Mouse (Mus musculus) kidney, postnatal 10 days (tissue): Measurements from ENCODE around the gene Marco.

Experiments used
- DNase-seq: peaks from one replicate; pipeline ENCODE4 v3.0.0; 2021; ENCODE audit warnings: mixed read lengths

The Marco gene

GRCm38 (mm10) chr1:120504924-120505323, at the start of gene Marco:
Gene Marco, minus strand, starts transcription at chr1:120505024.
- DNase-seq: no peak

- no peak for DNase-seq
These were observed 34.7 kb upstream of the Marco start for GRCm38 (mm10) chr1:120539506-120540029.

GRCm38 (mm10) chr1:120536998-120537397, 32.2 kb upstream of the Marco start:
- no peak for DNase-seq

GRCm38 (mm10) chr1:120535919-120536318, 31.1 kb upstream of the Marco start:
- no peak for DNase-seq

GRCm38 (mm10) chr1:120532321-120532916, 27.6 kb upstream of the Marco start:
- no peak for DNase-seq

- no peak for DNase-seq
These were observed 26.9 kb upstream of the Marco start for GRCm38 (mm10) chr1:120531770-120532169.

GRCm38 (mm10) chr1:120529881-120530280, 25.1 kb upstream of the Marco start:
- no peak for DNase-seq

- DNase-seq: no peak
These were observed 12.8 kb upstream of the Marco start for GRCm38 (mm10) chr1:120517618-120518017.

- DNase-seq: no peak
These were observed 5.5 kb upstream of the Marco start for GRCm38 (mm10) chr1:120510311-120510710.

- DNase-seq: no peak
These were observed 4.2 kb upstream of the Marco start for GRCm38 (mm10) chr1:120508976-120509375.

- DNase-seq: no peak
These were observed 646 bp downstream of the Marco start for GRCm38 (mm10) chr1:120504046-120504710.

- DNase-seq: no peak
These were observed 3.3 kb downstream of the Marco start for GRCm38 (mm10) chr1:120501496-120501895.

GRCm38 (mm10) chr1:120498036-120498435, 6.8 kb downstream of the Marco start:
- no peak for DNase-seq

GRCm38 (mm10) chr1:120480937-120481336, 23.9 kb downstream of the Marco start:
- DNase-seq: peak; percentile 7

GRCm38 (mm10) chr1:120474825-120475224, 30.0 kb downstream of the Marco start:
- no peak for DNase-seq

- DNase-seq: peak; percentile 64
These were observed 35.9 kb downstream of the Marco start for GRCm38 (mm10) chr1:120468891-120469290.

GRCm38 (mm10) chr1:120467323-120467722, 37.5 kb downstream of the Marco start:
- no peak for DNase-seq

- DNase-seq: peak; percentile 63
These were observed 38.1 kb downstream of the Marco start for GRCm38 (mm10) chr1:120466751-120467150.

- DNase-seq: no peak
These were observed 45.8 kb downstream of the Marco start for GRCm38 (mm10) chr1:120459032-120459431.

- no peak for DNase-seq
These were observed 46.3 kb downstream of the Marco start for GRCm38 (mm10) chr1:120458524-120458923.

- no peak for DNase-seq
These were observed 53.1 kb downstream of the Marco start for GRCm38 (mm10) chr1:120451486-120452270.

GRCm38 (mm10) chr1:120449662-120450061, 55.2 kb downstream of the Marco start:
- DNase-seq: no peak

- no peak for DNase-seq
These were observed 61.6 kb downstream of the Marco start for GRCm38 (mm10) chr1:120443228-120443639.

- no peak for DNase-seq
These were observed 63.2 kb downstream of the Marco start for GRCm38 (mm10) chr1:120441587-120441986.
